Mouse (Mus musculus): Measurements from ENCODE around the gene Gm49361.

- TF ChIP-seq CTCF (IDR thresholded peaks at IDR 0.05; ENCODE audit: control insufficient read depth, insufficient read depth, insufficient read length), result no peak
- TF ChIP-seq MAX (IDR thresholded peaks at IDR 0.05), result peak; percentile 95
These were observed 14.8 kb upstream of the Gm49361 start for GRCm38 (mm10) chr14:57760447-57761412.
